Mouse (Mus musculus): ENCODE data around the gene Ly6g6d.
"Not testable (repeated sequence)": the region's sequence is repeated elsewhere in the genome, so short reads cannot be mapped to it uniquely, and the experiment has no call there.

Ly6g6d gene

DNA sequence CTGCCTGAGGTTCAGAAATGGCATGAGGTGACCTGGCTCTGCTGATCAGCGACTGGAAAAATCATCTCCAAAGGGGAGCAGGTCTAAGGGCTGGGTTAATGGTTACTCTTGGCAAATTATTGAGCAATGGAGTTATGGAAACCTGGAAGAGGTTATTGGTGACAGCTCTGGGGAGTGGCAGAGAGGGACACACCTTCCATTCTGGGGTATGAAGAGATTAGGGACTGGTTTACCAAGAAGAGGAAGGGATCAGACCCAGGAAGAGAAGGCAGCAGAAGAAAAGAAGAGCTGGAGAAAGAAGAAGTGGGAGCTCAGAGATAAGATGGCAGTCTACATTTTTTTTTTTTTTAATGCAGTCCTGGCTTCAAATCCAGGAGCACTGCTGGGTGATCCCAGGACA lies 30.2 kb downstream of the Ly6g6d start:
- DNase-seq: peak; percentile 40

DNA sequence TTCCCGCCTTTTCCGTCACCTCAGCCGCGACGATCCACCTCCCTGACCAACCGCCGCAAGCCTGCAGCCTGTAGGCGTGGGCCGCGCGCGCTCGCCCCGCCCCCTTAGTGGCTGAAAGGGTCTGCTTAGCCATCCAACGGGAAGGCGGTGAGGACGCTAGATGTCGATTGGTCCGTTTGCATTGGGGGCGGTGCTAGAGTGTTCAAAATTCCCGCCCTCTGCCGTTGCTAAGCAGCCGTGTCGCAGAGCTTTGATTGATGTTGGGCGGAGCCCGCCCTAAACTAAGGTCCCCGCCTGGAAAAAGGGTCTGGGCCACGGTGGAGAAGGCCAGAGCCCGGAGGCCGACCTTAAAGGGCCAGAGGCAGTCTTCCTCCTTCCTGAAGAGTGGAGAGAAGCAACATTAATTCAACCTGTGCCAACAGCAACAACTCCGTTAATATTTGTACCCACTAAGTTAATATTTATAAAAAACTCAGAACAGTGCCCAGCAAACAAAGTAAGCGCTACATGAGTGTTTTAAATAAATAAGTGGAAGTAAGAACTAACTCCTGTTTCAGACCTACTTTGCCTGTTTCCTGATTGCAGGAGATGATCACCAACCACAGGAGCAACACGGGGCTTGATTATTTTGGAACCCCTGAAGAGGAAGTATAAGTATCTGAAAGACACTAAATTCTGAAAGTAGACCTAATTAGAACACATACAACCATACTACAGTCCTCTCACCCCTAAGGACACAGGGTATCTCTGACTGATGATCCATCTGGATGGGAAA lies 31.0 kb downstream of the Ly6g6d start, which contains the start of gene Msh5:
Gene Msh5, minus strand, starts transcription at position 65 of the 775 bp plus-strand sequence.
- DNase-seq: peak; percentile 99

- peak; percentile 30 for DNase-seq
Measured at GRCm38 (mm10) chr17:35045807-35046680, 31.8 kb downstream of the Ly6g6d start.

GRCm38 (mm10) chr17:35044904-35045806 lies 32.7 kb downstream of the Ly6g6d start:
- peak; percentile 72 for DNase-seq

DNA sequence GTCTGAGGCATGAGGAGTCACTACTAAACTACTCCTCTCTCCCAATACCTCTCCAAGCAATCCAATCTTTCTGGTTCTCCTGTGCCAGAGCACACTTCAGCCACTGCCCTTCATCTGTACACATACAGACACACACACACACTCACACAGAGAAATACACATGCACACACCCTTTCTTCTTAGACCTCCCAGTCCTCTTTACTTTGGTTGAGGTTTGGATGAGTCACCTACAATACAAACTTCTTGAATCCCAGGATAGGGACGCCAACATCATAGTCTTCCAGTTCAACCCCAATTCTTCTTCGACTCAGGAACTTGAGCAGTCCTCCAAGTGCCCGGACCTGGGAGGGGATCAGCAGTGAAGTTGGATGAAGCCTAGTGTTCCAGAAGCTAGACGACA lies 34.1 kb downstream of the Ly6g6d start:
- DNase-seq: no peak

DNA sequence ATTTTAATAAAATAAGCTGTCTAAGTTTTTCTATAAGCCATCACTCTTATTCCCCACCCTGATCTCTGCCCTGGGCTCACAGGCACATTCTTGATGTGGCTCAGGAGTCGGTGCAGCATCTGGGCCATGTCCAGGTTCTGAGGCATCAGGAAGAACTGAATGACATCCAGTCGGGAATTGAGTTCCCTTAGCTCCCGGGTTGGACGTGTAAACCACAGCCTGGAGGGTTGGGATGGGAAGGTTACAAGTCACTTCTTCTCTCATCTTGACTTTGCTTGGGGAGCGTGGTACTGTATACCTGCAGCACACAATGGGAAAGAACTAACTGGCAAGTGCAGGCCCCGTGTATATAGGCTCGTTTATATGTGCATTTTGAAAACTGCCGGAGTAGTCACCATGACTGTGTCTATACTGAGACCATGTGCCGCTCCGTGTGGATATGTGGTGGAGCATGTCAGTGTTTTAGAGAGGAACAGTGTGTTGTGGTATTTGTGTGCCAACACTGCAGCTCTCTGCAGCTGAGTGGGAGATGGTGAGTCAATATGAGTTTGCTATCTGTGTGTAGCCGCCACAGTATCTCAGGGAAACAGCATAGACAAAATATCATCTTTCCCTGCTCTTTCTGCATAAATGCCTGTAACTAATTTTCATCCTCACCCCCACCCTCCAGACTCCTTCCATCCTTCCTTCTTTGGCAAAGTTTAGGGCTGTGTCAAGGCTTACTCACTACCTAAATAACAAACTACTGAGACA lies 38.6 kb downstream of the Ly6g6d start:
- DNase-seq: no peak

- DNase-seq: no peak
Measured at GRCm38 (mm10) chr17:35034896-35035295, 43.0 kb downstream of the Ly6g6d start.

DNA sequence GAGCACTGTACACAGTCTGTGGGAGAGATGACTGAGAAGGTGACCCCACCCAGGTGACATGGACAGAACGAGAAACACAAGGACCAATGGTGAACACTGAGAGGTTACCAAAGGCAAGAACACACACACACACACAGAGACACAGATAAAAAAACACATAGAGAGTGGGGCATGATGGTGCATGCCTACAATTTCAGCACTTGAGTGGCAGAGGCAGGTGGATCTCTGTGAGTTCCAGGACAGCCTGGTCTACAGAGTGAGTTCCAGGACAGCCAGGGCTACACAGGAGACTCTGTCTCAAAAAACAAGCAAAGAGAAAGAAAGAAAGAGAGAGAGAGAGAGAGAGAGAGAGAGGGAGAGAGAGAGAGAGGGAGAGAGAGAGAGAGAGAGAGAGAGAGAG lies 44.2 kb downstream of the Ly6g6d start:
- DNase-seq: not testable (repeated sequence)

DNA sequence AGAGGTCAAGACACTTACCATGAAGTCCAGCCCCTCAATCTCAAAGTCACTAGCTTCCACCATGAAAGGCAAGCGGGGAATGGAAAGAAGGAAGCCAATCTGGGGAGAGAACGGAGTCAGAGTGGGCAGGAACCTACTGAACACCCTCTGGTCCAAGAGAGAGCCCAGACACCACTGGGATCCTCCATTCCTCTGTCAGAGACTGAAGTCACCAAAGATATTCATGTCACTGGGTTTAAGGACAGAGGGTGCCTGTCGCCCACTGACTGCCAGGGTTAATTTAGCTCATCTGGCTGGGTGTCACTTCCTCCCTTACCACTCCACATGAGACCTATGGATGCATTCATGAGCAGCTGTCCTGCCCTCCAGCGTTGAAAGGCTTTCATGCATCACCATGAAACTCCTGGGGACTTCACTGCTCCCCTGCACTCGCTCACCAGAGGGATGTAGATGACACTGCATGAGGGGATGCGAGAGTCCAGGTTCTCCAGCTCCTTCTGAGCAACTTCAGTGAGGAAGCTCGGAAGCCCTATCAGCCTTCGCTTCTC lies 45.5 kb downstream of the Ly6g6d start:
- DNase-seq: no peak

DNA sequence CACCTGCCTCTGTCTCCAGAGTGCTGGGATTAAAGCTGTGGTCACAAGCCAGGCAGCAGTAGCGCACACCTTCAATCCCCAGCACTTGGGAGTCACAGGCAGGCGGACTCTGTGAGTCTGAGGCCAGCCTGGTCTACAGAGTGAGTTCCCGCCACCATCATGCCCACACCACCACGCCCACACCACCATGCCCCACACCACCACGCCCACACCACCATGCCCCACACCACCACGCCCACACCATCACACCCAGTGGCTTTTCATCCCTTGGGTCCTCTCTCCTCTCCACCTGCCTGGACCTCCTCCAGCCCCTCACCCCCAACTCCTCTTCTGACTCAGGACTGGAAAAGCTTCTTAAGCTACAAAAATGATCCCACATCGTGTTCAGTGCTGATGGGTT lies 46.0 kb downstream of the Ly6g6d start:
- no peak for DNase-seq

- DNase-seq: no peak
Measured at GRCm38 (mm10) chr17:35031272-35031671, 46.6 kb downstream of the Ly6g6d start.

DNA sequence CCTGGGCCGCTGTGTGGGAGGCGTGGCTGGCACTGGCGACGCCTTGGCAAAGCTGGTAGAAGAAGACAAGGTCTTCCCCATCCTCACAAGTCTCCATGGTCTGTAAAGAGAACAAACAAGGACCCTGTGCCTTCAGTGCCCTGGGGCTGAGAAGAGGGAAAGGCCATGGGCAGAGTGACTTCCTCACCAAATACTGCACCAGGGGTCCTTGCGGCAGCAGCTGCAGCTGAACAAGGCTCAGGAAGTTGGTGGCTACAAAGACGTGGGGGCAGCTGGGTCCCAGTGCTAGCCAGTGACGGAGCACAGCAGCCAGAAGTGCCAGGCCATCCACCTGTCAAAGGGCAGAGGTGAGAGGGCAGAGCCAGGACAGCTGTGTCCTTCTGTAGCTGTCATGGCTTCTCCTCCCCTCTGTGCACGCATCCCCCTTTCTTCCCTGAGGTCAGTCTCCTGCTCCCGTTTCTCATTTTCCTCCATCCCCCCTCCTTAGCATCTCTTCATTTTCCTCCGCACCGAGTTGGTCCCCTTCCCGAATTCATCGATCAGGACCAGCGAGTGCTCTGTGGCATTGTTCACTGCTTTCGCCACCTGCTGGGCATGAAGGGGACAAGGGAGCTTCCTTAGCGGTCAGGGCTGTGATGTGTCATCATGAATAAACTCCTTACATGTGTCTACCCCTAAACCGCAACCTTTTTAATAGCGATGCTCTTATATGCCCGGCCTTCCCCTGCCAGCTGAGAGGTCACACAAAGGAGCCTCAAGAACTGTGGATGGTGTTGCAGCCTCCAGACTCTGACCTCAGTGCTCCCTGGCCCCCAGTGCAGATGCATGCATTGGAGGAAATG lies 48.0 kb downstream of the Ly6g6d start:
- DNase-seq: peak; percentile 13

DNA sequence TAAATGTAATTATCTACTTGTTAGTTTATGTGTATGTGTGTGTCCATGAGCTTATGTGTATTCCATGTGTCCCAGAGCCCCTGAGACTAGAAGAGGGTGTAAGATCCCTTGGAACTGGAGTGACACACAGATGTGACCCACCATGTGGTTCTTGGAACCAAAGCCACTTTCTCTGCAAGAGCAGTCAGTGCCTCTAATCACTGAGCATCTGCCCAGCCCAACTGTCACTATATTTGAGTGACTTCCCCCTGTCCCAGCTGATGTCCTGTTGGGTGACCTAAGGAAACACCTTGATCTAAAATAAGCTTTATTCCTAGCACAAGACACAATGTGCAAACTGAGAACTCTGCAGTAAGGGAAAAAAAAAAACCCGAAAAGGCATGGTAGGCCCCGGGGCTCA lies 49.5 kb downstream of the Ly6g6d start:
- no peak for DNase-seq

GRCm38 (mm10) chr17:35027277-35028068 lies 50.4 kb downstream of the Ly6g6d start, which contains the start of gene Sapcd1:
Gene Sapcd1, minus strand, starts transcription at chr17:35028016.
- peak; percentile 36 for DNase-seq

DNA sequence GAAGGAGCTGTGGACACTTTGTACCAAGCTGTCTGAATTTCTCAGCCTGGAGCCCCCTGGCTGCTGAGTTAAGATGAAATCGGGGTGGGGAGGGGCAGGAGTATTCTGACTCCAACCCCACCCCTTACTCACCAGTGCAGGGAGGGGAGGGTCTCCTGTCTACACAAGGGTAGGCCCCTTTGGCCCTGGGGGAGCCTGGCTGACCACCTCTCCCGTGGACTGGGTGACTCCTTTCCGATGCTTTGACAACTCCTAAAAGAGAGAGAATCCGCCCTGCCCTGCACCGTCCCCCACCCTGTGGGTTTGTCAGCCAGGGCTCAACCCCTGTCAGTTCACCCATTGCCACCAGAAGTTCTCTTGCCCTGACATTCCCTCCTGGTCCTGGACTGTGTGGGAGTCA lies 51.7 kb downstream of the Ly6g6d start:
- no peak for DNase-seq

GRCm38 (mm10) chr17:35024691-35025488 lies 53.0 kb downstream of the Ly6g6d start:
- no peak for DNase-seq

- DNase-seq: no peak
Measured at GRCm38 (mm10) chr17:35024261-35024660, 53.6 kb downstream of the Ly6g6d start.

GRCm38 (mm10) chr17:35023756-35024155 lies 54.1 kb downstream of the Ly6g6d start:
- DNase-seq: no peak

GRCm38 (mm10) chr17:35023221-35023620 lies 54.6 kb downstream of the Ly6g6d start:
- DNase-seq: no peak

Data from liver (tissue).